22 mouse cellular contexts compared by ENCODE assay signal in the genomic region with DNA sequence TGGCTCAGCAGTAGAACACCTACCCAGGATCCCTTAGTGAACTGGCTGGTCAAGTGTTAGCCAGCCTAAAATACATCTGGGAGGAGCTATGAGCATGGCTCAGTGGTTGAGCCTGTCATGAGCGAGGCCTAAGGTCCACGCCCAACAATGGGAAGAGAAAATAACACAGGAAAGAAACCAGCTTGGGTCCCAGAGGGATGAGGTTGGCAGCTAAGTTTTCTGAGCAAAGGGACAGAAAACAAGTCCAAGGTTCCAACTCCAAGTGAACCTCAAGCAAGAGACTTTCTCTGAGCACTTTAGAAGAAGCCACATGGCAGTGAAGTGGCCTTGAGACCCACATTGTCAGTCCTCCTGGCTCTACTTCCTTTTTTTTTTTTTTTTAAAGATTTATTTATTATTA. TPM values are rescaled to one million over a fixed set of nuclear protein-coding genes. Genes with fewer than 3 reads are reported as not detected.
DNase-seq lines count a peak whose midpoint lies in the region; ATAC-seq and TF ChIP-seq lines count a peak whose summit lies in the region.
"Had no signal": no experiment of that assay in that cellular context is flagged by ENCODE, and none has a peak within 500 bp of the region (broad histone marks: within the 10 kb centered on the region; RNA-seq: fewer than 3 reads in every experiment).

No protein-coding gene starts in this region.

- H3K27ac ChIP-seq in heart, embryonic 11.5 days (ENCODE audit: low read depth, low read length) = peak overlapping the region; percentile 64
- no peak overlapping the region for H3K27ac ChIP-seq in heart, adult 2 months
- peak overlapping the region; percentile 80 for H3K27ac ChIP-seq in liver, embryonic 13.5 days
- H3K27ac ChIP-seq in stomach, postnatal 0 days (replicated peaks) = no peak overlapping the region
- H3K27ac ChIP-seq: embryonic facial prominence, embryonic 15.5 days; heart, embryonic 15.5 days; hindbrain, postnatal 0 days; limb, embryonic 13.5 days; neural tube, embryonic 15.5 days had no signal

- no peak for DNase-seq in heart, adult 2 months
- peak; percentile 98 for DNase-seq in adipocyte (ENCODE audit: low spot score)
- no peak for DNase-seq in liver, embryonic 13.5 days
- no peak for DNase-seq in stomach, postnatal 0 days (ENCODE audit: low spot score)
- no peak for DNase-seq in left cerebral cortex, postnatal 14 days (ENCODE audit: low spot score in 2 of 2)
- DNase-seq in B cell, adult 2 months = no peak
- DNase-seq: cerebellum, adult 11 months; gastrocnemius, postnatal 10 days; kidney, adult 2 months; kidney, postnatal 4 days; lung, postnatal 14 days had no signal

- no peaks in the 10 kb centered on the region for H3K36me3 ChIP-seq in heart, embryonic 11.5 days (ENCODE audit: control insufficient read depth, insufficient read depth, low read length)
- no peaks in the 10 kb centered on the region for H3K36me3 ChIP-seq in heart, adult 2 months (ENCODE audit: control insufficient read depth, insufficient read depth, low read length)
- H3K36me3 ChIP-seq in liver, embryonic 13.5 days = no peaks in the 10 kb centered on the region
- H3K36me3 ChIP-seq in stomach, postnatal 0 days (ENCODE audit: control insufficient read depth, insufficient read depth, low read length) = no peaks in the 10 kb centered on the region
- H3K36me3 ChIP-seq: embryonic facial prominence, embryonic 15.5 days; heart, embryonic 15.5 days; limb, embryonic 13.5 days; neural tube, embryonic 15.5 days had no signal

- no peak overlapping the region for H3K4me2 ChIP-seq in heart, embryonic 11.5 days
- peak overlapping the region; percentile 51; the same call in 1 of the 2 replicates for H3K4me2 ChIP-seq in liver, embryonic 13.5 days
- H3K4me2 ChIP-seq in stomach, postnatal 0 days (replicated peaks; ENCODE audit: low read depth) = no peak overlapping the region
- H3K4me2 ChIP-seq: embryonic facial prominence, embryonic 15.5 days; heart, embryonic 15.5 days; limb, embryonic 13.5 days; neural tube, embryonic 15.5 days had no signal

- intact Hi-C loops in heart, adult 2 months (cut with DNase I) = no loop called here
- intact Hi-C loops in left cerebral cortex, postnatal 14 days (cut with DNase I) = no loop called here

- no peaks in the 10 kb centered on the region for H3K79me2 ChIP-seq in heart, adult 2 months (replicated peaks; ENCODE audit: control insufficient read depth, insufficient read depth, low read length)

- TF ChIP-seq POLR2A in heart, adult 2 months (IDR thresholded peaks at IDR 0.05; ENCODE audit: insufficient read depth, low read depth, low read length) = no peak

- H3K4me3 ChIP-seq in heart, embryonic 11.5 days (ENCODE audit: low read depth, low read length) = no peak overlapping the region
- H3K4me3 ChIP-seq in heart, adult 2 months = no peak overlapping the region
- no peak overlapping the region for H3K4me3 ChIP-seq in liver, embryonic 13.5 days (replicated peaks)
- no peak overlapping the region for H3K4me3 ChIP-seq in stomach, postnatal 0 days (ENCODE audit: low read depth, low read length)
- H3K4me3 ChIP-seq: embryonic facial prominence, embryonic 15.5 days; heart, embryonic 15.5 days; limb, embryonic 13.5 days; neural tube, embryonic 15.5 days had no signal

- H3K9me3 ChIP-seq in heart, embryonic 11.5 days (replicated peaks; ENCODE audit: control insufficient read depth, low read length) = no peaks in the 10 kb centered on the region
- H3K9me3 ChIP-seq in liver, embryonic 13.5 days (replicated peaks) = no peaks in the 10 kb centered on the region
- no peaks in the 10 kb centered on the region for H3K9me3 ChIP-seq in stomach, postnatal 0 days (ENCODE audit: control insufficient read depth, low read length)
- H3K9me3 ChIP-seq: embryonic facial prominence, embryonic 15.5 days; heart, embryonic 15.5 days; limb, embryonic 13.5 days; neural tube, embryonic 15.5 days had no signal

- ATAC-seq in heart, embryonic 11.5 days (replicated peaks; ENCODE audit: insufficient number of reproducible peaks, low FRiP score, low TSS enrichment) = no peak
- ATAC-seq in liver, embryonic 13.5 days (ENCODE audit: low read depth) = peak; percentile 69
- ATAC-seq in stomach, postnatal 0 days (ENCODE audit: low FRiP score, low TSS enrichment) = peak; percentile 48; the same call in 1 of the 2 replicates
- ATAC-seq: CD4-positive, CD25-positive, alpha-beta regulatory T cell, adult 4 months; forebrain, embryonic 16.5 days; hindbrain, postnatal 0 days had no signal

- 0 out of 2 replicates have a peak, but pooled peaks cover under 1% of the 10 kb centered on the region for H3K4me1 ChIP-seq in heart, embryonic 11.5 days (ENCODE audit: control insufficient read depth, insufficient read depth, low read length)
- no peaks in the 10 kb centered on the region for H3K4me1 ChIP-seq in heart, adult 2 months (ENCODE audit: control insufficient read depth, insufficient read depth, low read length)
- peaks cover 28% of the 10 kb centered on the region for H3K4me1 ChIP-seq in liver, embryonic 13.5 days (replicated peaks)
- no peaks in the 10 kb centered on the region for H3K4me1 ChIP-seq in stomach, postnatal 0 days (replicated peaks; ENCODE audit: control insufficient read depth, insufficient read depth)
- H3K4me1 ChIP-seq: heart, embryonic 15.5 days had no signal

- 84% methylated on average over 2 of the region's 2 CpGs for WGBS in heart, embryonic 11.5 days (ENCODE audit: insufficient replicate concordance)
- WGBS in heart, adult 2 months = 94% methylated on average over 2 of the region's 2 CpGs
- 74% methylated on average over 2 of the region's 2 CpGs for WGBS in liver, embryonic 13.5 days (ENCODE audit: insufficient replicate concordance)
- WGBS in stomach, postnatal 0 days = 84% methylated on average over 2 of the region's 2 CpGs

- no peak for TF ChIP-seq CTCF in heart, adult 2 months (IDR thresholded peaks at IDR 0.05)
- no peak for TF ChIP-seq CTCF in stomach, postnatal 0 days (IDR thresholded peaks at IDR 0.05; ENCODE audit: low read depth)

- H3K9ac ChIP-seq in heart, embryonic 11.5 days (ENCODE audit: low read depth, low read length) = no peak overlapping the region
- H3K9ac ChIP-seq in heart, adult 2 months (ENCODE audit: low read depth, low read length) = no peak overlapping the region
- H3K9ac ChIP-seq in liver, embryonic 13.5 days = peak overlapping the region; percentile 61; the same call in 1 of the 2 replicates
- no peak overlapping the region for H3K9ac ChIP-seq in stomach, postnatal 0 days (ENCODE audit: low read length)
- H3K9ac ChIP-seq: embryonic facial prominence, embryonic 15.5 days; heart, embryonic 15.5 days; limb, embryonic 13.5 days; neural tube, embryonic 15.5 days had no signal

- TF ChIP-seq EP300 in heart, adult 2 months (IDR thresholded peaks at IDR 0.05; ENCODE audit: insufficient read depth, low read depth, low read length) = no peak
- TF ChIP-seq EP300 in stomach, postnatal 0 days (optimal IDR thresholded peaks at IDR 0.05) = no peak

- no peaks in the 10 kb centered on the region for H3K27me3 ChIP-seq in heart, embryonic 11.5 days (ENCODE audit: control insufficient read depth, insufficient read depth, low read length)
- no peaks in the 10 kb centered on the region for H3K27me3 ChIP-seq in heart, adult 2 months (ENCODE audit: control insufficient read depth, insufficient read depth, low read length)
- no peaks in the 10 kb centered on the region for H3K27me3 ChIP-seq in liver, embryonic 13.5 days
- no peaks in the 10 kb centered on the region for H3K27me3 ChIP-seq in stomach, postnatal 0 days (ENCODE audit: control insufficient read depth, insufficient read depth, low read length)
- H3K27me3 ChIP-seq: embryonic facial prominence, embryonic 15.5 days; heart, embryonic 15.5 days; limb, embryonic 13.5 days; neural tube, embryonic 15.5 days had no signal

RNA-seq across cellular contexts. Expression of a gene that starts 17.2 kb away (rescaled TPM):
- 103 and 108 TPM in 2 replicates for polyA plus RNA-seq in heart, embryonic 11.5 days (2014; fragmentation: Nextera tagmentation; extraction: Ambion mirVana)
- total RNA-seq in heart, adult 2 months (2021) = 100 to 1,000 TPM; 275 to 304 TPM
- 99.0 and 116 TPM in 2 replicates for polyA plus RNA-seq in heart, adult 2 months (2012; rRNA removed)
- 80.8 and 100 TPM in 2 replicates for polyA plus RNA-seq in liver, embryonic 13.5 days (2015; fragmentation: Nextera tagmentation; extraction: Ambion mirVana)
- polyA plus RNA-seq in stomach, postnatal 0 days (2015; fragmentation: Nextera tagmentation; extraction: Ambion mirVana) = 86.0 and 89.2 TPM in 2 replicates
- total RNA-seq in left cerebral cortex, postnatal 14 days (2021) = 1,000 to 10,000 TPM; 1,469 to 1,528 TPM

RNA-seq across cellular contexts. Expression of a gene that starts 22.7 kb away (rescaled TPM):
- polyA plus RNA-seq in heart, embryonic 11.5 days (2014; fragmentation: Nextera tagmentation; extraction: Ambion mirVana) = 0.93 and 2.3 TPM in 2 replicates
- total RNA-seq in heart, adult 2 months (2021) = under 1 TPM; 0.09 to 0.21 TPM
- 1.0 and 1.6 TPM in 2 replicates for polyA plus RNA-seq in heart, adult 2 months (2012; rRNA removed)
- polyA plus RNA-seq in liver, embryonic 13.5 days (2015; fragmentation: Nextera tagmentation; extraction: Ambion mirVana) = 1.8 TPM in 2 replicates
- polyA plus RNA-seq in stomach, postnatal 0 days (2015; fragmentation: Nextera tagmentation; extraction: Ambion mirVana) = 1.7 and 2.2 TPM in 2 replicates
- 1 to 10 TPM; 1.4 to 1.5 TPM for total RNA-seq in left cerebral cortex, postnatal 14 days (2021)

RNA-seq across cellular contexts. Expression of a gene that starts 28.2 kb away (rescaled TPM):
- 0.16 TPM in 1 of 2 replicates, not detected in the other for polyA plus RNA-seq in heart, embryonic 11.5 days (2014; fragmentation: Nextera tagmentation; extraction: Ambion mirVana)
- not detected for total RNA-seq in heart, adult 2 months (2021)
- polyA plus RNA-seq in heart, adult 2 months (2012; rRNA removed) = not detected in 2 replicates
- polyA plus RNA-seq in liver, embryonic 13.5 days (2015; fragmentation: Nextera tagmentation; extraction: Ambion mirVana) = not detected in 2 replicates
- polyA plus RNA-seq in stomach, postnatal 0 days (2015; fragmentation: Nextera tagmentation; extraction: Ambion mirVana) = 0.07 TPM in 1 of 2 replicates, not detected in the other
- total RNA-seq in left cerebral cortex, postnatal 14 days (2021) = not detected
- total RNA-seq: adrenal gland, adult 2 months; common myeloid progenitor, adult 5-6 weeks; gastrocnemius, postnatal 10 days had no signal
- polyA plus RNA-seq: adrenal gland, adult 2 months; CD4-positive, CD25-positive, alpha-beta regulatory T cell, adult 4 months; forebrain, embryonic 16.5 days; heart, embryonic 15.5 days; urinary bladder, adult 2 months had no signal

RNA-seq across cellular contexts. Expression of a gene that starts 42.9 kb away (rescaled TPM):
- polyA plus RNA-seq in heart, embryonic 11.5 days (2014; fragmentation: Nextera tagmentation; extraction: Ambion mirVana) = 24.7 and 27.2 TPM in 2 replicates
- 1 to 10 TPM; 6.3 to 7.3 TPM for total RNA-seq in heart, adult 2 months (2021)
- 9.7 and 10.9 TPM in 2 replicates for polyA plus RNA-seq in heart, adult 2 months (2012; rRNA removed)
- 6.7 and 7.0 TPM in 2 replicates for polyA plus RNA-seq in liver, embryonic 13.5 days (2015; fragmentation: Nextera tagmentation; extraction: Ambion mirVana)
- 13.5 and 16.2 TPM in 2 replicates for polyA plus RNA-seq in stomach, postnatal 0 days (2015; fragmentation: Nextera tagmentation; extraction: Ambion mirVana)
- 1 to 10 TPM; 8.6 to 9.1 TPM for total RNA-seq in left cerebral cortex, postnatal 14 days (2021)

Comparison
In these comparisons a context has a peak if more than half of its experiments do, and no peak if none do; other contexts are left out.
1. H3K27ac ChIP-seq: peak in heart, embryonic 11.5 days (single experiment) and liver, embryonic 13.5 days (single experiment); none in heart, adult 2 months (single experiment) and stomach, postnatal 0 days (single experiment).